Mouse (Mus musculus): ENCODE results near the gene Ube2s. TPM values are rescaled to one million over a fixed set of nuclear protein-coding genes. Genes with fewer than 3 reads are reported as not detected.
"Not testable (repeated sequence)": the region's sequence is repeated elsewhere in the genome, so short reads cannot be mapped to it uniquely, and the experiment has no call there.

The Ube2s gene
- 538 and 670 TPM in 2 replicates for total RNA-seq (2014; fragmentation: Nextera tagmentation)
- total RNA-seq (2017): 171 and 195 TPM in 2 replicates
- 210 and 243 TPM in 2 replicates for polyA plus RNA-seq (2012)

DNA sequence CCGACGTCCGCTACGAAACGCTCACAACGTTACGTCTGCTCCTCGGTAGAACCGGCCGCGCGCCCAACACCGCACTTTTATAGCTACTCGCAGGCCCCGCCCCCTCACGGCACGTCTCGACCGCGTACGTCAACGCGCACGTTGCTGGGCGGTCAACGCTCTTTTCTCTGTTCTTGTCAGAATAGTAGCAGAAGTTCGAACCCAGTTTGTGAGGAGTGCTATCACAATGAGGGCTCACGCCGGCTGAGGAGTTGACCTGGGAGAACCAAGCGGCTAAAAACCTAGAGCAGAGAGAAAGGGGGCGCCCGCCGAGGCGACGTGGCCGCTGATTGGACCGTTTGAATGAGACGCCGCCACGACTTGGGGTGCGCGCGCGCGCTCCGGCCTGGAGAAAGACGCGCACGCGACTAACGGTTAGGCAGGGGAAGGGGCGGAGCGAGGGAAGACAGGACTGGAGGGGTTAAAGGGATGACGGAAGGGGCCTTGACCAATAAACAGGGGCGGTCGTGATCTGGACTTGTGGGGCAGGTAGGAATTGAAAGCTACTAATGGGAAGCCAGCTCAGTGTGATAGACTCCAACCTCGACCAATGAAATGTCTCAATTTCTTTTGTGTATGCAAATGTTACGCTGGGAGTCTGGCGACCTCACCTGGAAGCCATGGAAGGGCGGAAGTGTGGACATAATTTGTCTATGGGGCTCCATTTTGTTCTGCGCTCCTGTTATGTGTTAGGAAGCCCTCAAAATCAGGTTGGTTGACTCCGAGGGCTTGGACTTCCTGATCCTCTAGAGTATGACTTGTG is at the start of gene Ube2s:
Gene Ube2s (minus strand): TSS at position 288 of the 802 bp plus-strand sequence.
- no peaks in the 10 kb centered on the region for H3K9me3 ChIP-seq (replicated peaks)
- ATAC-seq (ENCODE audit: extremely low read depth, insufficient number of reproducible peaks, low FRiP score, poor library complexity, severe bottlenecking) (peak; percentile 95), DNase-seq (ENCODE audit: low spot score) (peak; percentile 90)
- H3K4me1 ChIP-seq (ENCODE audit: insufficient read depth, low read depth, low read length): peaks cover 38% of the 10 kb centered on the region
- peaks cover 51% of the 10 kb centered on the region for H3K36me3 ChIP-seq (replicated peaks)
- H3K27me3 ChIP-seq (ENCODE audit: insufficient read depth, low read length): no peaks in the 10 kb centered on the region
- H3K4me3 ChIP-seq (ENCODE audit: low read depth, low read length): peak within 1 kb of the TSS; percentile 82
- TF ChIP-seq CTCF (IDR thresholded peaks at IDR 0.05; ENCODE audit: low read depth, low read length) (no peak), POLR2AphosphoS5 (IDR thresholded peaks at IDR 0.05; ENCODE audit: insufficient replicate concordance, low read depth, low read length) (no peak), GATA1 (IDR thresholded peaks at IDR 0.05; ENCODE audit: borderline replicate concordance, low read length) (no peak), GATA2 (IDR thresholded peaks at IDR 0.05; ENCODE audit: borderline replicate concordance, low read depth, low read length) (no peak), TAL1 (conservative IDR thresholded peaks at IDR 0.05; ENCODE audit: low read depth, low read length) (no peak)

DNA sequence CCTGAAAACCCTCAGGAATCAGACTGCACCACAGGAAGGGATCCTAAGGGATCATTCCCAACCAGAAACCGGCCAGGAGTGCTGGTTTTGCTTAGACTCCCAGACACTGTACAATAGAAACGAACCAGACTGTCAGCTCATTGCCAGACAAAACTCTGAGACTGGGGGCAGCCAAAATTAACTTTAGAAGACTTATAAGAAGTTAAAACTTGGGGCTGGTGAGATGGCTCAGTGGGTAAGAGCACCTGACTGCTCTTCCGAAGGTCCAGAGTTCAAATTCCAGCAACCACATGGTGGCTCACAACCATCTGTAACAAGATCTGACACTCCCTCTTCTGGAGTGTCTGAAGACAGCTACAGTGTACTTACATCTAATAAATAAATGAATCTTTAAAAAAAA is 48.5 kb upstream of the Ube2s start:
- H3K9me3 ChIP-seq (replicated peaks); ATAC-seq (ENCODE audit: extremely low read depth, insufficient number of reproducible peaks, low FRiP score, poor library complexity, severe bottlenecking); H3K4me3 ChIP-seq (ENCODE audit: low read depth, low read length); H3K36me3 ChIP-seq (replicated peaks); DNase-seq (ENCODE audit: low spot score): not testable (repeated sequence)
- Histone ChIP-seq H3K4me1 (ENCODE audit: insufficient read depth, low read depth, low read length) (peaks cover 14% of the 10 kb centered on the region), H3K27me3 (ENCODE audit: insufficient read depth, low read length) (peaks cover 15% of the 10 kb centered on the region)

DNA sequence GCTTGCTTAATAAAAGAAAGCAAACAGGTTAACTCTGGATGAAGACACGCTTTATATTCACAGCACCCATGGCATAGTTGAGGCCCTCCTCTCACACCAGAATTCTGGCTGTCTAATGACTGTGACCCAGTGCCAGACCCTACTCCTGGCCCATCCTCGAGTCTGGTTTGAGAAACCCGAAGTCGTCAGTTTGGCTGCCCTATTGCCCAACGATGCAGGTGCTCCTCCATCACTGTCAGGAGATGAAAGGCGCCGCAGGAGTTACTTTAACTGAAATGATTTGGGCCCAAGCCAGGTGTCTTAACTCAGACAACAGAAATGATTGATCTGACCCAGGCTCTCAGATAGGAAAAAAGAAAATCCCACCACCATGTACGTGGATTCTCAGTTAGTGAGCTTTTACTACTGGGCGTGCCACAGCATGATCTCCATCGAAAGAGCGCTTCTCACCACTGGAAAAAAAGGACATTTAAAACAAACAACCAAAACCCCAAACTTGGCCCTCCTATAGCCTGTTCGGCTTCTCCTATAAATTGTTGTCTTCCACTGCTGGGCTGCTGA is 47.1 kb upstream of the Ube2s start:
- Histone ChIP-seq H3K36me3 (replicated peaks) (no peaks in the 10 kb centered on the region), H3K9me3 (replicated peaks) (no peaks in the 10 kb centered on the region), H3K27me3 (ENCODE audit: insufficient read depth, low read length) (peaks cover 15% of the 10 kb centered on the region), H3K4me3 (ENCODE audit: low read depth, low read length) (no peak overlapping the region), H3K4me1 (ENCODE audit: insufficient read depth, low read depth, low read length) (peaks cover 7% of the 10 kb centered on the region)
- no peak for TF ChIP-seq GATA1 (IDR thresholded peaks at IDR 0.05; ENCODE audit: borderline replicate concordance, low read length)
- TF ChIP-seq TAL1 (conservative IDR thresholded peaks at IDR 0.05; ENCODE audit: low read depth, low read length): no peak
- TF ChIP-seq CTCF (IDR thresholded peaks at IDR 0.05; ENCODE audit: low read depth, low read length): no peak
- no peak for TF ChIP-seq GATA2 (IDR thresholded peaks at IDR 0.05; ENCODE audit: borderline replicate concordance, low read depth, low read length)
- no peak for TF ChIP-seq POLR2AphosphoS5 (IDR thresholded peaks at IDR 0.05; ENCODE audit: insufficient replicate concordance, low read depth, low read length)
- DNase-seq (ENCODE audit: low spot score) (no peak), ATAC-seq (ENCODE audit: extremely low read depth, insufficient number of reproducible peaks, low FRiP score, poor library complexity, severe bottlenecking) (no peak)

DNA sequence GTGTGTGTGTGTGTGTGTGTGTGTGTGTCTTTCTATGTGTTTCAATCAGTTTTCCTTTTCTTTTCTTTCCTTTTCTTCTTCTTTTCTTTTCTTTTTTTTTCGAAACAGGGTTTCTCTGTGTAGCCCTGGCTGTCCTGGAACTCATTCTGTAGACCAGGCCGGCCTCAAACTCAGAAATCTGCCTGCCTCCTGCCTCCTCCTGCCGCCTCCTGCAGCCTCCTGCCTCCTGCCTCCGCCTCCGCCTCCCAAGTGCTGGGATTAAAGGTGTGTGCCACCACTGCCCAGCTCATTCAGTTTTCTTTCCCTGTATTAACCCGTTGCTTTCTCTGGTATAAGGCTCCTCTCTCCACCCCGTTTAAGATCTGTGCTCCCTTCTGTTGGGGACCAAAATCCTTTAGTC is 44.9 kb upstream of the Ube2s start:
- peaks cover 18% of the 10 kb centered on the region for H3K27me3 ChIP-seq (ENCODE audit: insufficient read depth, low read length)
- TF ChIP-seq GATA1 (IDR thresholded peaks at IDR 0.05; ENCODE audit: borderline replicate concordance, low read length): no peak
- no peaks in the 10 kb centered on the region for H3K36me3 ChIP-seq (replicated peaks)
- H3K4me3 ChIP-seq (ENCODE audit: low read depth, low read length): no peak overlapping the region
- no peaks in the 10 kb centered on the region for H3K9me3 ChIP-seq (replicated peaks)
- DNase-seq (ENCODE audit: low spot score) (no peak), ATAC-seq (ENCODE audit: extremely low read depth, insufficient number of reproducible peaks, low FRiP score, poor library complexity, severe bottlenecking) (no peak)
- no peaks in the 10 kb centered on the region for H3K4me1 ChIP-seq (ENCODE audit: insufficient read depth, low read depth, low read length)

DNA sequence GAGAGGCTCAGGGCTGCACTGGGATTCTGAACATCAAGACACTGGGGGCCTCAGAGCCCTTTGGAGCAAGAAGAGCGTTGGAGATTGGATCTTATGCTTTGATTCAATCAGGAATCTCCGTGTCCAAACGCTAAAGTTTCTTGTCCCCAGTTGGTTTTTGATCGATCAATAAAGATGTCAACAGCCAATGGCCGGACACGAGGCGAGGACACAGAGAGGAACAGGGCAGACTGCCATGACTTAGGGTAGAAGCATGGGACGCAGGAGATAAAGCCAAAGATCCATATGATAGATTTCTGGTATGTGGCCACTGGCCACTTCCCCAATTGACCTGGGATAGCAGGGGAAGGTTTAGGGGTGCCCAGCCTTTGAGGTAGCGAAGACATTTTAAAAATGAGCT is 44.1 kb upstream of the Ube2s start:
- no peak for DNase-seq (ENCODE audit: low spot score)
- H3K27me3 ChIP-seq (ENCODE audit: insufficient read depth, low read length): peaks cover 20% of the 10 kb centered on the region
- TF ChIP-seq GATA2 (IDR thresholded peaks at IDR 0.05; ENCODE audit: borderline replicate concordance, low read depth, low read length) (no peak), CTCF (IDR thresholded peaks at IDR 0.05; ENCODE audit: low read depth, low read length) (no peak), POLR2AphosphoS5 (IDR thresholded peaks at IDR 0.05; ENCODE audit: insufficient replicate concordance, low read depth, low read length) (no peak), GATA1 (IDR thresholded peaks at IDR 0.05; ENCODE audit: borderline replicate concordance, low read length) (no peak), TAL1 (conservative IDR thresholded peaks at IDR 0.05; ENCODE audit: low read depth, low read length) (no peak)
- ATAC-seq (ENCODE audit: extremely low read depth, insufficient number of reproducible peaks, low FRiP score, poor library complexity, severe bottlenecking): no peak
- no peaks in the 10 kb centered on the region for H3K36me3 ChIP-seq (replicated peaks)
- H3K4me3 ChIP-seq (ENCODE audit: low read depth, low read length): no peak overlapping the region
- H3K9me3 ChIP-seq (replicated peaks): no peaks in the 10 kb centered on the region
- no peaks in the 10 kb centered on the region for H3K4me1 ChIP-seq (ENCODE audit: insufficient read depth, low read depth, low read length)

DNA sequence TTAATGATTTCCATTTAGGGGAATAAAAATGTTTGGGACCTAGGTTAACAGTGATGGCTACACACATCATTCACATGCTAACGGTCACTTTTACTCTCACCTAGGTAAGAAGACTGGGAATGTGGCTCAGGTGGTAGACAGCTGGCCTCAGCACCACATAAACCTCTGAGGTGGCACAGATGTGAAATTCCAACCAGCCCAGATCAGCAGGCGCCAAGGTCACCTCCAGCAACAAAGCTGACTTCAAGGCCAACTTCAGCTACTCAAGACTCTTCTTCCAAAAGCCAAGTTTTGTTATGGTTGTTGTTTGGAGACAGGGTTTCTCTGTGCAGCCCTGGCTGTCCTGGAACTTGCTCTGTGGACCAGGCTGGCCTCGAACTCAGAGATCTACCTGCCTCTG is 41.2 kb upstream of the Ube2s start:
- Histone ChIP-seq H3K27me3 (ENCODE audit: insufficient read depth, low read length) (peaks cover 28% of the 10 kb centered on the region), H3K9me3 (replicated peaks) (no peaks in the 10 kb centered on the region), H3K36me3 (replicated peaks) (no peaks in the 10 kb centered on the region), H3K4me1 (ENCODE audit: insufficient read depth, low read depth, low read length) (no peaks in the 10 kb centered on the region), H3K4me3 (ENCODE audit: low read depth, low read length) (no peak overlapping the region)
- ATAC-seq (ENCODE audit: extremely low read depth, insufficient number of reproducible peaks, low FRiP score, poor library complexity, severe bottlenecking) (no peak), DNase-seq (ENCODE audit: low spot score) (no peak)
- TF ChIP-seq GATA2 (IDR thresholded peaks at IDR 0.05; ENCODE audit: borderline replicate concordance, low read depth, low read length) (no peak), POLR2AphosphoS5 (IDR thresholded peaks at IDR 0.05; ENCODE audit: insufficient replicate concordance, low read depth, low read length) (no peak), GATA1 (IDR thresholded peaks at IDR 0.05; ENCODE audit: borderline replicate concordance, low read length) (no peak), TAL1 (conservative IDR thresholded peaks at IDR 0.05; ENCODE audit: low read depth, low read length) (no peak), CTCF (IDR thresholded peaks at IDR 0.05; ENCODE audit: low read depth, low read length) (no peak)
